Mouse (Mus musculus): ENCODE results near the gene Mitd1. TPM values are rescaled to one million over a fixed set of nuclear protein-coding genes. Genes with fewer than 3 reads are reported as not detected.

Mitd1 gene
- polyA plus RNA-seq (2015; fragmentation: Nextera tagmentation; extraction: Ambion mirVana) = 24.5 and 27.2 TPM in 2 replicates

DNA sequence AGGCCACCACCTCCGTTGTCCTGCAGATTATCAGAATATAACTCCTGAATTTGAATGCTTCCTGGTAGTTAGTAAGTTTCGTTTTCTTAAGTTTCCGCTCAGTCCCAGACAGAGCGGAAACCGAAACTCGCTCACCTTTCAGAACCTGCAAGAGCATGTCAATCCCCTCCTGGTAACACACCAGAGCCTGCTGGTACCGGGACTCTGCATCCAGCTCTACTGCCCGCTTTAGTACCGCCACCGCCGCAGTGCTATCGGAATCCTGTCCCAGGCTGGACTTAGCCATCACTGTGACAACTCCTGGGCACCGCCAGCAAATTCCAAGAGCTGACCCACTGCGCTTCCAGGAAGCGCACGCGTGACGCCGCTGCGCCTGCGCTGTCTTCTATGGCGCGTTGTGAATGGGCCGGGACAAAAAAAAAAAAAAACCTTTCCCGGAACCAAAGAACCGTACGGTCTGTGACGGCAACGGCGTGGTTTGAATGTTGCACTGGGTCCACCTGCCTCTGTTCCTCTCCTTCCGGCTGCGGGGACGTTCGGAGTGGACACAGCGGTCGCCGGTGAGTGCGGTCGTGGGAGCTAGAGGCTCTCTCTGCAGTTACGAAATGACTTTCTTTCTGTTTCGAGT lies at the start of gene Mitd1, which contains the start of gene Mrpl30:
Gene Mitd1 (minus strand): TSS at position 387 of the 628 bp plus-strand sequence.
Gene Mrpl30 (plus strand): TSS at position 453 of the 628 bp plus-strand sequence.
- H3K4me1 ChIP-seq = peaks cover 19% of the 10 kb centered on the region
- H3K27me3 ChIP-seq = no peaks in the 10 kb centered on the region
- peak within 1 kb of the TSS; percentile 79 for H3K27ac ChIP-seq
- peak within 1 kb of the TSS; percentile 71 for H3K4me3 ChIP-seq (replicated peaks)
- H3K36me3 ChIP-seq = peaks cover 16% of the 10 kb centered on the region
- ATAC-seq (replicated peaks; ENCODE audit: low FRiP score) = peak; percentile 95
- WGBS = under 1% methylated on average over 41 of the region's 41 CpGs
- H3K9ac ChIP-seq = peak within 1 kb of the TSS; percentile 67
- H3K9me3 ChIP-seq (replicated peaks) = no peaks in the 10 kb centered on the region
- peak within 1 kb of the TSS; percentile 59 for H3K4me2 ChIP-seq

DNA sequence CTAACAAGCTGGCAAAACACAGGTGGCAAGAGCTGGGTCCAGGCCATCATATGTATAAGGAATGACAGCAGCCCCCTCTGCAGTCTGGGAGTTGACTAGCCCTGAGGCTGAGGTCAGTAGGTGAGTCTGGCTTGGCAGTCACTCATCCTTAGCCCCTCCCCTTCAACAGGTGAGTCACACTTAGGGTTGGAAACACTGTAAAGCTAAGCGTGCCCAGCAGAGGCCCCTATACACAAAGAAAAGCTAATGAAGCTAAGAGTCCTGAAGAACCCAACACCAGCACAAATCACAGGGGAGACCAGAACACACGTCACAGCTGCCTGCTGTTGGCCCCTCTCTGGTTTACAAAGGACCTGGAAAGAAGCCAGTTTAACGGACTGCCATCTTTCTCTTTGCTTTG lies 41.6 kb upstream of the Mitd1 start:
- Histone ChIP-seq H3K36me3 (no peaks in the 10 kb centered on the region), H3K4me1 (no peaks in the 10 kb centered on the region), H3K27me3 (no peaks in the 10 kb centered on the region), H3K9me3 (replicated peaks) (no peaks in the 10 kb centered on the region), H3K9ac (no peak overlapping the region), H3K4me3 (replicated peaks) (no peak overlapping the region), H3K4me2 (no peak overlapping the region), H3K27ac (no peak overlapping the region)
- WGBS = 17% methylated on average over 3 of the region's 3 CpGs
- ATAC-seq (replicated peaks; ENCODE audit: low FRiP score) = 0 out of 2 replicates have a peak, but pooled peaks have one; percentile 43

DNA sequence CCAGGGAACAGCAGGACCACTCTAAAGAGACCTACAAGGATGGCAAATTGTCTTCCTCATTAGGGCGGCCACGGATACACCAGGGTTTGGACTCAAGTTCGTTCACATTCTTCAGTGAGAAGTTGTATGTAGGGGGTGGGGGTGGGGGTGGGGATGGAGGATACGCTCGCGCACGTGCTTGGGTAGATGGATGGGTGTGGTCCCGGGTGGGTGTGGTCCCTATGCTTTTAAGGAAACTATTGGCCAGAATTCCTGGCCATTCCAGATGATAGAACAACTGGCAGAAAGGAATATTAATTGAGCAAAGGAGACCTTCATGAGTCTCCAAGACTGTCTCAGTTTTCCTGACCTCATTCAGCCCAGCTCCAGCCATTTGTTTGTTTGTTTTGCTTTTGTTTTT lies 35.8 kb upstream of the Mitd1 start:
- H3K4me3 ChIP-seq (replicated peaks) = no peak overlapping the region
- no peak overlapping the region for H3K27ac ChIP-seq
- 86% methylated on average over 8 of the region's 8 CpGs for WGBS

GRCm38 (mm10) chr1:37922536-37922935 lies 32.3 kb upstream of the Mitd1 start:
- no peak overlapping the region for H3K4me2 ChIP-seq
- H3K9ac ChIP-seq = no peak overlapping the region
- H3K9me3 ChIP-seq (replicated peaks) = no peaks in the 10 kb centered on the region
- ATAC-seq (replicated peaks; ENCODE audit: low FRiP score) = no peak
- H3K4me1 ChIP-seq = 0 out of 2 replicates have a peak, but pooled peaks cover 3% of the 10 kb centered on the region
- H3K27ac ChIP-seq = no peak overlapping the region
- 35% methylated on average over 8 of the region's 8 CpGs for WGBS
- no peaks in the 10 kb centered on the region for H3K27me3 ChIP-seq
- H3K36me3 ChIP-seq = no peaks in the 10 kb centered on the region
- no peak overlapping the region for H3K4me3 ChIP-seq (replicated peaks)

More for the DNA sequence above, 35.8 kb upstream of the Mitd1 start:
- H3K9me3 ChIP-seq (replicated peaks) = no peaks in the 10 kb centered on the region
- no peak for ATAC-seq (replicated peaks; ENCODE audit: low FRiP score)
- no peaks in the 10 kb centered on the region for H3K27me3 ChIP-seq
- no peak overlapping the region for H3K4me2 ChIP-seq
- H3K36me3 ChIP-seq = no peaks in the 10 kb centered on the region
- H3K4me1 ChIP-seq = 0 out of 2 replicates have a peak, but pooled peaks cover 3% of the 10 kb centered on the region
- no peak overlapping the region for H3K9ac ChIP-seq

- no peak for ATAC-seq (replicated peaks; ENCODE audit: low FRiP score)
- H3K4me2 ChIP-seq = no peak overlapping the region
- 62% methylated on average over 6 of the region's 6 CpGs for WGBS
- 0 out of 2 replicates have a peak, but pooled peaks cover 3% of the 10 kb centered on the region for H3K4me1 ChIP-seq
- H3K36me3 ChIP-seq = no peaks in the 10 kb centered on the region
- no peak overlapping the region for H3K4me3 ChIP-seq (replicated peaks)
- H3K27me3 ChIP-seq = 0 out of 2 replicates have a peak, but pooled peaks cover 4% of the 10 kb centered on the region
- H3K9me3 ChIP-seq (replicated peaks) = no peaks in the 10 kb centered on the region
- no peak overlapping the region for H3K27ac ChIP-seq
- H3K9ac ChIP-seq = no peak overlapping the region
Measured at GRCm38 (mm10) chr1:37918096-37918495, 27.9 kb upstream of the Mitd1 start.

DNA sequence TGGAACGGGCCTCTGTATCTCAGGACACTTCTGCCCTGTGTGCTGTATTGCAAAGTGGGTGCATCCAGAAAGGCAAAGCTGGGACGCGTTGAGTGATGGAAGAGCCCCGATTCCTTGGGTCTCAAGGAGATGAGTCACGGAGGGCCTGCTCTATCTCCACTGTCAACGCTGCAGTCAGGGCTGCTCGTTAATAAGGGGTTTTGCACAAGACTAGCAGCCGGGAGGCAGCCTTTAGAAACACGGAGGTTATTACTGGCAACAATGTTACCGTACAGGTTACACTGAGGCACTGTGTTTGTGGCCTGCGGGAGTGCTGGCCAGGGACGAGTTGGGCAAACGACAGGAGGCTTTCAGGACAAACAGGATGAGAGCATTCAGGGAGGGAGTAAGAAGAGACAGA lies 27.5 kb upstream of the Mitd1 start:
- no peak for ATAC-seq (replicated peaks; ENCODE audit: low FRiP score)
- WGBS = 71% methylated on average over 13 of the region's 13 CpGs

GRCm38 (mm10) chr1:37916393-37916792 lies 26.2 kb upstream of the Mitd1 start, which contains the start of gene Lyg2:
Gene Lyg2, minus strand, starts transcription at chr1:37916493.
- no peak for ATAC-seq (replicated peaks; ENCODE audit: low FRiP score)
- WGBS = 72% methylated on average over 5 of the region's 5 CpGs

More for the DNA sequence above, 27.5 kb upstream of the Mitd1 start:
- no peak overlapping the region for H3K4me2 ChIP-seq
- no peak overlapping the region for H3K4me3 ChIP-seq (replicated peaks)
- H3K9ac ChIP-seq = no peak overlapping the region
- H3K9me3 ChIP-seq (replicated peaks) = no peaks in the 10 kb centered on the region
- H3K4me1 ChIP-seq = 0 out of 2 replicates have a peak, but pooled peaks cover under 1% of the 10 kb centered on the region
- H3K27ac ChIP-seq = no peak overlapping the region
- H3K36me3 ChIP-seq = no peaks in the 10 kb centered on the region
- H3K27me3 ChIP-seq = 0 out of 2 replicates have a peak, but pooled peaks cover 4% of the 10 kb centered on the region

DNA sequence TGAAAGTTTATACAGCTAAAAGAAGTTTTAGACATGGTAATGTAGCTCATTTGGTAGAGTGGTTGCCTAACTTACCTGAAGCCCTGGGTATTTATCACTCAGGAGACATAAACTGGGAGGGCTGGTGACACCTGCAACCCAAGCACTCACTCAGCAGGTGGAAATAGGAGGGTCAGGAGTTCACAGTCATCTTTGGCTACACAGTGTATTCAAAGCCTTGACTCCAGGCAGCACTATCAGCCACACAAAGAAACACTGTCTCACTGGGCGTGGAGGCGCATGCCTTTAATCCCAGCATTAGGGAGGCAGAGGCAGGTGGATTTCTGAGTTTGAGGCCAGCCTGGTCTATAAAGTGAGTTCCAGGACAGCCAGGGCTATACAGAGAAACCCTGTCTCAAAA lies 22.5 kb upstream of the Mitd1 start:
- Histone ChIP-seq H3K27ac (no peak overlapping the region), H3K9ac (no peak overlapping the region), H3K4me3 (replicated peaks) (no peak overlapping the region), H3K4me2 (no peak overlapping the region), H3K9me3 (replicated peaks) (no peaks in the 10 kb centered on the region), H3K27me3 (0 out of 2 replicates have a peak, but pooled peaks cover 9% of the 10 kb centered on the region), H3K4me1 (no peaks in the 10 kb centered on the region), H3K36me3 (no peaks in the 10 kb centered on the region)
- ATAC-seq (replicated peaks; ENCODE audit: low FRiP score) = no peak
- WGBS = 82% methylated on average over 2 of the region's 2 CpGs

More at GRCm38 (mm10) chr1:37916393-37916792, 26.2 kb upstream of the Mitd1 start, which contains the start of gene Lyg2:
- Histone ChIP-seq H3K4me2 (no peak within 1 kb of the TSS), H3K27ac (no peak within 1 kb of the TSS), H3K27me3 (0 out of 2 replicates have a peak, but pooled peaks cover 9% of the 10 kb centered on the region), H3K4me1 (no peaks in the 10 kb centered on the region), H3K36me3 (no peaks in the 10 kb centered on the region), H3K9ac (no peak within 1 kb of the TSS), H3K9me3 (replicated peaks) (no peaks in the 10 kb centered on the region), H3K4me3 (replicated peaks) (no peak within 1 kb of the TSS)

- Histone ChIP-seq H3K9ac (no peak overlapping the region), H3K27me3 (no peaks in the 10 kb centered on the region), H3K36me3 (peaks cover 15% of the 10 kb centered on the region), H3K9me3 (replicated peaks) (no peaks in the 10 kb centered on the region), H3K4me3 (replicated peaks) (no peak overlapping the region), H3K4me1 (no peaks in the 10 kb centered on the region), H3K27ac (no peak overlapping the region), H3K4me2 (no peak overlapping the region)
- 28% methylated on average over 6 of the region's 6 CpGs for WGBS
- ATAC-seq (replicated peaks; ENCODE audit: low FRiP score) = no peak
Measured at GRCm38 (mm10) chr1:37903178-37903577, 13.0 kb upstream of the Mitd1 start.

DNA sequence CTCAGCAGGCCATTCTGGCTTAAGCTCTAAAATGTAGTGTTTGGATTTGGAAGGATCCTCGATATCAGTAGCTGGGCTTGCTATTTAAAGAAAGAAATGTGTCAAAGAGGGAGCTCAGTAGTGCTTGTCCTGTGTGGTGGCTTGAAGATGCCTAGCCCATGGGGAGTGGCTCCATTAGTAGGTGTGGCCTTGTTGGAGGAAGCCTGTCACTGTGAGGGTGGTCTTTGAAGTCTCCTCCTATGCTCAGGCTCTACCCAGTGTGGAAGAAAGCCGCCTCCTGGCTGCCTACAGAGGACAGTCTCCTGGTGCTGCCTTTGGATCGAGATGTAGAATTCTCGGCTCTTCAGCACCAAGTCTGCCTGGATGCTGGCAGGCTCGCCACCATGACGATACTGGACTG lies 10.1 kb upstream of the Mitd1 start:
- no peaks in the 10 kb centered on the region for H3K9me3 ChIP-seq (replicated peaks)
- H3K27me3 ChIP-seq = no peaks in the 10 kb centered on the region
- H3K9ac ChIP-seq = no peak overlapping the region
- WGBS = 53% methylated on average over 6 of the region's 6 CpGs
- H3K4me1 ChIP-seq = no peaks in the 10 kb centered on the region
- ATAC-seq (replicated peaks; ENCODE audit: low FRiP score) = no peak
- no peak overlapping the region for H3K4me3 ChIP-seq (replicated peaks)
- no peak overlapping the region for H3K4me2 ChIP-seq
- H3K36me3 ChIP-seq = peaks cover 43% of the 10 kb centered on the region
- H3K27ac ChIP-seq = no peak overlapping the region

GRCm38 (mm10) chr1:37899816-37900215 lies 9.6 kb upstream of the Mitd1 start:
- WGBS = 67% methylated on average over 4 of the region's 4 CpGs
- Histone ChIP-seq H3K36me3 (peaks cover 47% of the 10 kb centered on the region), H3K27me3 (no peaks in the 10 kb centered on the region), H3K4me3 (replicated peaks) (no peak overlapping the region), H3K9ac (no peak overlapping the region), H3K4me2 (no peak overlapping the region), H3K4me1 (no peaks in the 10 kb centered on the region), H3K27ac (no peak overlapping the region), H3K9me3 (replicated peaks) (no peaks in the 10 kb centered on the region)
- no peak for ATAC-seq (replicated peaks; ENCODE audit: low FRiP score)

- no peak overlapping the region for H3K4me2 ChIP-seq
- H3K9ac ChIP-seq = no peak overlapping the region
- H3K4me1 ChIP-seq = peaks cover 12% of the 10 kb centered on the region
- H3K36me3 ChIP-seq = peaks cover 56% of the 10 kb centered on the region
- H3K27me3 ChIP-seq = no peaks in the 10 kb centered on the region
- H3K27ac ChIP-seq = no peak overlapping the region
- ATAC-seq (replicated peaks; ENCODE audit: low FRiP score) = no peak
- H3K4me3 ChIP-seq (replicated peaks) = no peak overlapping the region
- no peaks in the 10 kb centered on the region for H3K9me3 ChIP-seq (replicated peaks)
Measured at GRCm38 (mm10) chr1:37894606-37895005, 4.4 kb upstream of the Mitd1 start.
